Comparison of ENCODE assay signal across 8 mouse cellular contexts in the genomic region with DNA sequence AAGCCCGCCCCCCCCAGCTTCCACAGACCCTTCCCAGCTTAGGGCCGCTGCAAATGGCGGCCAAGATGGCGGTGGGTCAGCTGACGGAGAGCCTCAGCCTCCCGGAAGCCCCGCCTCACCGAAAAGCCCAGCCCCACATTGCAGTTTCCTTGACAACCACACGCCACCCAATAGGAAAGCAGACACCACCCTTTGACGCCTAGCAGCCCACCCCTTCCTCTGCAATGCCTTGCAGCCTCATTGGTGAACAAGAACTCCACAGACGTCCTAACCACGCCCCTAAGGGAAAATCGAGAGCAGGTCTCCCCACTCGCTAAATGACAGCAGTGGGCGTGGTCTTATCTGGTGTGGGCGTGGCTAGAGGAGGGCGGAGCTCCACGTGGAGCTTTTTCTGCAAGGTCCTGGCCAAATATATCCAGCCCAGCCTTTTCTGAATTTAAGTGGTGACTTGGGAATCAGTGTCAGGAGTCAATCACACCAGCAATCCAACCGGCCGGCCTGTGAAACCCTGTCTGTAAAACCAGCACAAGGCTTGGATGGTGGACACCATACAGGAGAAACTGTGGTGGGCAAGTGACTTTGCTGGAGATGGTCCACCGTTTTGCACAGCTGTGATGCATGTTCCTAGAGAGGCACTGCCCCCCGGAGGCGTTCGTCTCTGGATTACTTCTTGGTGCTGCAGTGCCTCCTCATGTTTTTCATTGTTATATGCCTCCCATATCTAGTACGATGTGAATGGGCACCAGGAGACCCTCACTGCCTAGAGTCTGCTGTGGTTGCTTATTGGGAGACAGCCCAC. TPM values are rescaled to one million over a fixed set of nuclear protein-coding genes. Genes with fewer than 3 reads are reported as not detected.
DNase-seq lines count a peak whose midpoint lies in the region; ATAC-seq lines count a peak whose summit lies in the region.

A gene (minus strand): TSS at position 85 of the 799 bp plus-strand sequence.

- H3K9me3 ChIP-seq in hindbrain, embryonic 16.5 days (ENCODE audit: control insufficient read depth, low read length), result no peaks in the 10 kb centered on the region

- no peaks in the 10 kb centered on the region for H3K27me3 ChIP-seq in hindbrain, embryonic 16.5 days (replicated peaks; ENCODE audit: control insufficient read depth, insufficient read depth, low read length)

- peak within 1 kb of the TSS; percentile 94 for H3K9ac ChIP-seq in hindbrain, embryonic 16.5 days (ENCODE audit: low read depth, low read length)

- ATAC-seq in hindbrain, embryonic 16.5 days, result peak; percentile 99

- H3K36me3 ChIP-seq in hindbrain, embryonic 16.5 days (ENCODE audit: control insufficient read depth, insufficient read depth, low read length), result no peaks in the 10 kb centered on the region
- H3K36me3 ChIP-seq in macrophage (ENCODE audit: inconsistent target), result no peaks in the 10 kb centered on the region

- H3K27ac ChIP-seq in hindbrain, embryonic 16.5 days (ENCODE audit: low read depth, low read length), result peak within 1 kb of the TSS; percentile 81
- H3K27ac ChIP-seq in macrophage, result peak within 1 kb of the TSS; percentile 86

- H3K4me3 ChIP-seq in hindbrain, embryonic 16.5 days (ENCODE audit: low read length), result peak within 1 kb of the TSS; percentile 78
- peak within 1 kb of the TSS; percentile 93 for H3K4me3 ChIP-seq in macrophage (ENCODE audit: inconsistent target)

- peaks cover 31% of the 10 kb centered on the region for H3K4me1 ChIP-seq in hindbrain, embryonic 16.5 days (ENCODE audit: control insufficient read depth, insufficient read depth, low read depth, low read length)

- DNase-seq in WW6 (ENCODE audit: low read depth, low spot score), result peak; percentile 99
- DNase-seq in cerebellum, postnatal 4 days (ENCODE audit: low spot score in 2 of 2), result peak; percentile 83 to 96
- peak; percentile 99 for DNase-seq in gastrocnemius, adult 18-20 months (ENCODE audit: low spot score)
- DNase-seq in left cerebral cortex, adult 18-20 months (ENCODE audit: low spot score in 2 of 2), result peak; percentile 94 to 95
- peak; percentile 99 for DNase-seq in right cerebral cortex, adult 18-20 months
- DNase-seq in urinary bladder, postnatal 10 days (ENCODE audit: low spot score), result peak; percentile 89

- H3K4me2 ChIP-seq in hindbrain, embryonic 16.5 days (ENCODE audit: low read length), result peak within 1 kb of the TSS; percentile 92

- 2% methylated on average over 24 of the region's 25 CpGs for WGBS in hindbrain, embryonic 16.5 days
- WGBS in macrophage (ENCODE audit: missing documents), result 2% methylated on average over 23 of the region's 25 CpGs

- peaks cover 47% of the 10 kb centered on the region for H3K79me2 ChIP-seq in macrophage (ENCODE audit: inconsistent target)

RNA-seq across cellular contexts. Expression of the gene that starts here (rescaled TPM):
- total RNA-seq in gastrocnemius, adult 18-20 months (2021), result 10 to 100 TPM; 24.3 to 31.7 TPM
- polyA plus RNA-seq in hindbrain, embryonic 16.5 days (2015; fragmentation: Nextera tagmentation; extraction: Ambion mirVana), result 102 and 105 TPM in 2 replicates
- 100 to 1,000 TPM; 140 to 153 TPM for total RNA-seq in left cerebral cortex, adult 18-20 months (2021)
- total RNA-seq in macrophage (2018; cell fraction: chromatin; rRNA removed), result 100 to 1,000 TPM; 215 to 616 (median 362) TPM
- total RNA-seq in macrophage (2018; cell fraction: cytosol; rRNA removed), result 100 to 1,000 TPM in 12 of 26 experiments, 10 to 100 TPM in 14; 69.8 to 127 (median 94.9) TPM
- 100 to 1,000 TPM; 117 to 321 (median 197) TPM for total RNA-seq in macrophage (2018; cell fraction: nucleus; rRNA removed)
- polyA plus RNA-seq in macrophage (2018), result 92.5 to 126 TPM (median 111 TPM) in 3 replicates

Comparison
In these comparisons a context has a peak if more than half of its experiments do, and no peak if none do; other contexts are left out.
1. Peak in every context shown above with its lines: DNase-seq, ATAC-seq, H3K4me3 ChIP-seq and H3K27ac ChIP-seq.
2. RNA of the gene that starts here (total RNA-seq): 140 to 153 TPM in left cerebral cortex, adult 18-20 months; 24.3 to 31.7 TPM in gastrocnemius, adult 18-20 months; every median in the first group is over 4 times any median in the second.